Comparison of ENCODE assay signal across 10 mouse cellular contexts in the genomic region with DNA sequence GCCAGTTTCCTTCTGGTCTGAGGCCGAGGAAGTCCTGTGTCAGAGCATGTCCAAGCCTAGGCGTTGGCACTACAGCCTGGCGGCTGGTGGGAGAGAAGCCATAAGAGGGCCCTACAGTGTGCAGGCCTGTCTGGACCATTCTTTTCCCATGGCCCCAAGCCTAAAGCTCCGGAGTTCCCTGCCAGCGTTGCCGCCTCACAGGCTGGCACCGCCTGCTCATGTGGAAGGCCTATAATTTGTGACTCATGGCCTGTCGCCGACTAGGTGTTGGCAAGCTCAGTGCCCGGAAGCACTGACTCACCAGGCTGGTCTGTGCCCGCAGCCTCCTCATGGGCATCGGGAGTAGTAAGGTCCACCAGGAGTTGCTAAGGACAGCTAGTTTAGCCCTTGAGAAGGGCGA. TPM values are rescaled to one million over a fixed set of nuclear protein-coding genes. Genes with fewer than 3 reads are reported as not detected.
DNase-seq lines count a peak whose midpoint lies in the region; ATAC-seq lines count a peak whose summit lies in the region.
"Had no signal": no experiment of that assay in that cellular context is flagged by ENCODE, and none has a peak within 500 bp of the region (broad histone marks: within the 10 kb centered on the region; RNA-seq: fewer than 3 reads in every experiment).

No protein-coding gene starts in this region.

- DNase-seq in adipocyte (ENCODE audit: low spot score) = peak; percentile 70
- peak; percentile 93 for DNase-seq in fibroblast of lung, adult 2 months (ENCODE audit: low read depth)
- DNase-seq in kidney, postnatal 10 days = peak; percentile 47
- peak; percentile 29 for DNase-seq in ovary, postnatal 14 days (ENCODE audit: low spot score)
- no peak for DNase-seq in thymus, postnatal 14 days

- H3K4me3 ChIP-seq in hindbrain, embryonic 15.5 days = no peak overlapping the region
- H3K4me3 ChIP-seq in hindbrain, embryonic 12.5 days = no peak overlapping the region
- H3K4me3 ChIP-seq: limb, embryonic 15.5 days had no signal

- no peaks in the 10 kb centered on the region for H3K9me3 ChIP-seq in hindbrain, embryonic 15.5 days
- H3K9me3 ChIP-seq in hindbrain, embryonic 12.5 days (replicated peaks) = no peaks in the 10 kb centered on the region
- H3K9me3 ChIP-seq: G1E; limb, embryonic 15.5 days had no signal

- H3K36me3 ChIP-seq in hindbrain, embryonic 15.5 days = no peaks in the 10 kb centered on the region
- H3K36me3 ChIP-seq in hindbrain, embryonic 12.5 days = no peaks in the 10 kb centered on the region
- H3K36me3 ChIP-seq: G1E; limb, embryonic 15.5 days had no signal

- no peak overlapping the region for H3K4me2 ChIP-seq in hindbrain, embryonic 15.5 days
- no peak overlapping the region for H3K4me2 ChIP-seq in hindbrain, embryonic 12.5 days (replicated peaks)
- H3K4me2 ChIP-seq: limb, embryonic 15.5 days had no signal

- H3K27me3 ChIP-seq in hindbrain, embryonic 15.5 days = no peaks in the 10 kb centered on the region
- H3K27me3 ChIP-seq in hindbrain, embryonic 12.5 days = no peaks in the 10 kb centered on the region
- H3K27me3 ChIP-seq: limb, embryonic 15.5 days had no signal

- H3K27ac ChIP-seq in hindbrain, embryonic 15.5 days (replicated peaks) = peak overlapping the region; percentile 20; the same call in 1 of the 2 replicates
- no peak overlapping the region for H3K27ac ChIP-seq in hindbrain, embryonic 12.5 days
- H3K27ac ChIP-seq: limb, embryonic 15.5 days had no signal

- WGBS in hindbrain, embryonic 15.5 days = 79% methylated on average over 13 of the region's 13 CpGs
- 90% methylated on average over 13 of the region's 13 CpGs for WGBS in hindbrain, embryonic 12.5 days

- H3K9ac ChIP-seq in hindbrain, embryonic 15.5 days = no peak overlapping the region
- no peak overlapping the region for H3K9ac ChIP-seq in hindbrain, embryonic 12.5 days
- H3K9ac ChIP-seq: limb, embryonic 15.5 days had no signal

- ATAC-seq in hindbrain, embryonic 15.5 days (ENCODE audit: low FRiP score, low read depth) = peak; percentile 88
- ATAC-seq in hindbrain, embryonic 12.5 days (ENCODE audit: low FRiP score) = no peak
- ATAC-seq in granulocyte monocyte progenitor cell, adult 5-6 weeks (replicated peaks; ENCODE audit: poor library complexity, severe bottlenecking) = no peak

- peaks cover 18% of the 10 kb centered on the region for H3K4me1 ChIP-seq in hindbrain, embryonic 15.5 days (replicated peaks)
- no peaks in the 10 kb centered on the region; the same call in 1 of the 2 replicates for H3K4me1 ChIP-seq in hindbrain, embryonic 12.5 days

RNA-seq across cellular contexts. Expression of a gene that starts 27.0 kb away (rescaled TPM):
- polyA plus RNA-seq in hindbrain, embryonic 15.5 days (2015; fragmentation: Nextera tagmentation; extraction: Ambion mirVana) = 368 and 369 TPM in 2 replicates
- polyA plus RNA-seq in hindbrain, embryonic 12.5 days (2016; fragmentation: Nextera tagmentation; extraction: Ambion mirVana) = 232 and 233 TPM in 2 replicates
- total RNA-seq in granulocyte monocyte progenitor cell, adult 5-6 weeks (2014; fragmentation: Nextera tagmentation) = 126 and 132 TPM in 2 replicates
- total RNA-seq in granulocyte monocyte progenitor cell, adult 5-6 weeks (2017) = 205 and 244 TPM in 2 replicates

RNA-seq across cellular contexts. Expression of a gene that starts 50.8 kb away (rescaled TPM):
- polyA plus RNA-seq in hindbrain, embryonic 15.5 days (2015; fragmentation: Nextera tagmentation; extraction: Ambion mirVana) = 5.2 and 5.8 TPM in 2 replicates
- polyA plus RNA-seq in hindbrain, embryonic 12.5 days (2016; fragmentation: Nextera tagmentation; extraction: Ambion mirVana) = 7.6 and 8.6 TPM in 2 replicates
- 1.4 TPM in 1 of 2 replicates, not detected in the other for total RNA-seq in granulocyte monocyte progenitor cell, adult 5-6 weeks (2014; fragmentation: Nextera tagmentation)
- 0.30 and 0.82 TPM in 2 replicates for total RNA-seq in granulocyte monocyte progenitor cell, adult 5-6 weeks (2017)
- total RNA-seq: G1E had no signal
- polyA plus RNA-seq: G1E had no signal
